Mouse (Mus musculus) hindbrain, embryonic 15.5 days (tissue): ENCODE data around the gene Gnaz. TPM values are rescaled to one million over a fixed set of nuclear protein-coding genes. Genes with fewer than 3 reads are reported as not detected.
A peak's percentile ranks its signal among the peaks of the same experiment; 100 is the strongest.

Experiments used
- ATAC-seq: fragments of 200-750 bp; cut with Nextera tagmentation; 2 replicates; pipeline ENCODE4 v1.8.0; 2017; ENCODE audit warnings: low read depth, moderate number of reproducible peaks, moderate TSS enrichment; ENCODE audit not compliant: low FRiP score
- H3K27ac ChIP-seq: fragments of 300-500 bp; sonication (generic); replicated peaks from 2 replicates; pipeline ENCODE4 v1.5.1; 2015; ENCODE audit warnings: mild to moderate bottlenecking, inconsistent platforms
- H3K27me3 ChIP-seq: fragments of 300-500 bp; sonication (generic); 2 replicates; pipeline ENCODE4 v1.6.1; 2015; ENCODE audit warnings: control low read depth, inconsistent platforms
- H3K36me3 ChIP-seq: fragments of 300-500 bp; sonication (generic); 2 replicates; pipeline ENCODE4 v1.6.1; 2015; ENCODE audit warnings: control low read depth, inconsistent platforms
- H3K4me1 ChIP-seq: fragments of 300-500 bp; sonication (generic); replicated peaks from 2 replicates; pipeline ENCODE4 v1.6.1; 2015; ENCODE audit warnings: control low read depth, inconsistent platforms
- H3K4me2 ChIP-seq: fragments of 300-500 bp; sonication (generic); 2 replicates; pipeline ENCODE4 v1.6.1; 2015; ENCODE audit warnings: moderate library complexity, mild to moderate bottlenecking, inconsistent platforms
- H3K4me3 ChIP-seq: fragments of 300-500 bp; sonication (generic); 2 replicates; pipeline ENCODE4 v1.5.1; 2015; ENCODE audit warnings: mild to moderate bottlenecking, inconsistent platforms
- H3K9ac ChIP-seq: fragments of 300-500 bp; sonication (generic); 2 replicates; pipeline ENCODE4 v1.6.1; 2015; ENCODE audit warnings: inconsistent platforms
- H3K9me3 ChIP-seq: fragments of 300-500 bp; sonication (generic); 2 replicates; pipeline ENCODE4 v1.6.1; 2016; ENCODE audit warnings: control low read depth, inconsistent platforms
- whole genome bisulfite sequencing: fragments of 180-500 bp; shearing (Covaris S2); methylation state at CpG from one replicate; pipeline ENCODE4 v1.1.7; 2015; 5-methylcytosine and 5-hydroxymethylcytosine counted together
- polyA plus RNA-seq: library from polyadenylated mRNA; unstranded; fragments of >200 nt; fragmentation: Nextera tagmentation; extraction: Ambion mirVana; gene quantifications from 2 replicates; pipeline ENCODE4 v1.2.1, GENCODE M21; 2015

Gnaz gene
- polyA plus RNA-seq, 1 experiment from 2014 or later, result 85.5 TPM

GRCm38 (mm10) chr10:75006889-75007662, 40.1 kb downstream of the Gnaz start:
- no peak overlapping the region for H3K9ac ChIP-seq
- 0 out of 2 replicates have a peak, but pooled peaks have one; percentile 15 for ATAC-seq

DNA sequence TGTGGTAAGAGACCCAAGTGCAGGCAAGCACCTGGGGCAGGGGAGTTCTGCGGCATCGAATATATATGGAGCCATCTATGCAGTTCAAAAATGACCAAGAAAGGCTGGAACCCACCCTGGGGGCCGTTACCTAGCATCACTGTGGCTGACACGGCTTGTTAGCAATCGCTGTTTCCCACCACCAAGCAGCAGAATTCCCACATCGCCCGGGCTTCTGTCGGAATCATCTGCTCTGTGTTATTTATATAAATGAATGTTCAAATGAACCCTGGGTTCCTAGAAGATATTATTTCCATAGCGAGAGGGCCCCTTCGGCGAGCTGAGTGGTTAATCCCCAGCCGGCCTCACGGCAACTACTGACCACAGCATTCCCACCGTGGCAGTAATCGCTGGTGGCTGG, 43.7 kb downstream of the Gnaz start:
- no peaks in the 10 kb centered on the region for H3K27me3 ChIP-seq
- no peak overlapping the region for H3K27ac ChIP-seq
- H3K36me3 ChIP-seq, result no peaks in the 10 kb centered on the region
- H3K4me2 ChIP-seq, result no peak overlapping the region
- H3K9me3 ChIP-seq, result no peaks in the 10 kb centered on the region
- no peak overlapping the region for H3K9ac ChIP-seq
- H3K4me3 ChIP-seq, result no peak overlapping the region
- H3K4me1 ChIP-seq, result peaks cover 31% of the 10 kb centered on the region
- ATAC-seq, result no peak
- 81% methylated on average over 15 of the region's 15 CpGs for WGBS

More at GRCm38 (mm10) chr10:75006889-75007662, 40.1 kb downstream of the Gnaz start:
- Histone ChIP-seq H3K4me1 (peaks cover 33% of the 10 kb centered on the region), H3K27ac (no peak overlapping the region; the same call in 1 of the 2 replicates), H3K36me3 (no peaks in the 10 kb centered on the region), H3K4me2 (no peak overlapping the region), H3K4me3 (no peak overlapping the region), H3K27me3 (no peaks in the 10 kb centered on the region), H3K9me3 (no peaks in the 10 kb centered on the region)
- WGBS, result 40% methylated on average over 8 of the region's 8 CpGs

DNA sequence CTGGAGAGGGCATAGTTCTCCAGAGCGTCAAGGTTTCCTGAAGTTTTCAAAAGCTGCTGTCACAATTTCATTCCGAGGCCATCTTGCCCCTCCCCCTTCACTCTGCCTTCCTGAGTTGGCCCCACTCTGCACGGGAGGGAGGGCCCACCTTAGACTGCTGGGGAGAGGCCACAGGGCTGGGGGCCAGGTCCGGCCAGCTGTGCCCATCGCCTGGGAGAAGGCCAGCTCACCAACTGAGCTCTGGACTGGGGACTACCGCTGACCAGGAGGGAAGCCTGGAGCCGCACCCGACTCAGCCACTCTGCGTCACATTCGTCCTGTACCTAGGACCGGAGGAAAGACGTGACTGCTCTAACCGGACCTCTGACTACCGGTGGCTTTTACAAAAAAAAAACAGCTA, 48.5 kb downstream of the Gnaz start:
- H3K9ac ChIP-seq, result no peak overlapping the region
- H3K4me1 ChIP-seq, result peaks cover 13% of the 10 kb centered on the region; the same call in 1 of the 2 replicates
- no peak overlapping the region for H3K27ac ChIP-seq
- 62% methylated on average over 14 of the region's 14 CpGs for WGBS
- H3K27me3 ChIP-seq, result no peaks in the 10 kb centered on the region
- H3K4me2 ChIP-seq, result no peak overlapping the region
- no peak for ATAC-seq
- H3K4me3 ChIP-seq, result no peak overlapping the region
- H3K36me3 ChIP-seq, result peaks cover 5% of the 10 kb centered on the region; the same call in 1 of the 2 replicates
- H3K9me3 ChIP-seq, result no peaks in the 10 kb centered on the region

GRCm38 (mm10) chr10:75016481-75016880, 49.5 kb downstream of the Gnaz start:
- ATAC-seq, result no peak
- Histone ChIP-seq H3K27me3 (no peaks in the 10 kb centered on the region), H3K9ac (no peak overlapping the region), H3K4me3 (no peak overlapping the region), H3K4me1 (0 out of 2 replicates have a peak, but pooled peaks cover 4% of the 10 kb centered on the region), H3K9me3 (no peaks in the 10 kb centered on the region), H3K4me2 (no peak overlapping the region), H3K36me3 (peaks cover 5% of the 10 kb centered on the region; the same call in 1 of the 2 replicates), H3K27ac (no peak overlapping the region)
- WGBS, result 64% methylated on average over 4 of the region's 4 CpGs

- H3K9ac ChIP-seq, result no peak overlapping the region
- no peak overlapping the region for H3K4me2 ChIP-seq
- no peak for ATAC-seq
- WGBS, result 73% methylated on average over 2 of the region's 2 CpGs
- 0 out of 2 replicates have a peak, but pooled peaks cover 2% of the 10 kb centered on the region for H3K4me1 ChIP-seq
- H3K27me3 ChIP-seq, result no peaks in the 10 kb centered on the region
- no peaks in the 10 kb centered on the region for H3K9me3 ChIP-seq
- H3K4me3 ChIP-seq, result no peak overlapping the region
- H3K27ac ChIP-seq, result no peak overlapping the region
- peaks cover 5% of the 10 kb centered on the region; the same call in 1 of the 2 replicates for H3K36me3 ChIP-seq
Observed at GRCm38 (mm10) chr10:75020271-75020670, 53.3 kb downstream of the Gnaz start.

DNA sequence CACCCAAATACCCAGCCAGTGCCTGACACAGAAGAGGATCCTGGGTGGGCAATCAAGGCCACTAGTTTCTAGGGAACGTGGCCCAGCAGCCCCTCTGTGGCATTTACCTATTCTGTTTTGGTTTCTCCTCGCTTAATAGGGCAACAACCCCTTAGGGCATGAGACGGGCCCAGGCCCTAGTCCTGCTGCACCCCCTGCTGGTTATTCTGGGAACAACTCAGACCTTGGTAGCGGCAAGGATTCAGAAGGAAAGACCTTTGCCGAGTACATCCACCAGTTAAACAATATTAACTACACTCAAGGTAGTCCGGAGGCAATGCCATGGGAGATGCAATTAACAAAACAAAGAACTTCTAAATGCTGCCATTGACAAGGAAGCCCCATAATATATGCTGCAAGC, 54.2 kb downstream of the Gnaz start:
- 13% methylated on average over 6 of the region's 6 CpGs for WGBS
- Histone ChIP-seq H3K36me3 (peaks cover 5% of the 10 kb centered on the region; the same call in 1 of the 2 replicates), H3K9ac (no peak overlapping the region), H3K4me1 (no peaks in the 10 kb centered on the region), H3K9me3 (no peaks in the 10 kb centered on the region), H3K4me3 (no peak overlapping the region), H3K27ac (no peak overlapping the region), H3K27me3 (no peaks in the 10 kb centered on the region), H3K4me2 (no peak overlapping the region)
- ATAC-seq, result 0 out of 2 replicates have a peak, but pooled peaks have one; percentile 40

GRCm38 (mm10) chr10:75026491-75026890, 59.5 kb downstream of the Gnaz start:
- no peak overlapping the region for H3K4me2 ChIP-seq
- no peak overlapping the region for H3K9ac ChIP-seq
- H3K4me1 ChIP-seq, result peaks cover 4% of the 10 kb centered on the region; the same call in 1 of the 2 replicates
- 38% methylated on average over 8 of the region's 8 CpGs for WGBS
- H3K9me3 ChIP-seq, result no peaks in the 10 kb centered on the region
- no peaks in the 10 kb centered on the region for H3K36me3 ChIP-seq
- H3K27ac ChIP-seq, result no peak overlapping the region
- no peak for ATAC-seq
- H3K27me3 ChIP-seq, result no peaks in the 10 kb centered on the region
- H3K4me3 ChIP-seq, result no peak overlapping the region

GRCm38 (mm10) chr10:75028743-75029142, 61.8 kb downstream of the Gnaz start:
- H3K27me3 ChIP-seq, result no peaks in the 10 kb centered on the region
- no peak overlapping the region for H3K4me2 ChIP-seq
- no peak for ATAC-seq
- H3K4me1 ChIP-seq, result peaks cover 20% of the 10 kb centered on the region
- no peaks in the 10 kb centered on the region for H3K36me3 ChIP-seq
- 91% methylated on average over 8 of the region's 8 CpGs for WGBS
- no peaks in the 10 kb centered on the region for H3K9me3 ChIP-seq
- H3K9ac ChIP-seq, result no peak overlapping the region
- H3K4me3 ChIP-seq, result no peak overlapping the region
- no peak overlapping the region for H3K27ac ChIP-seq

DNA sequence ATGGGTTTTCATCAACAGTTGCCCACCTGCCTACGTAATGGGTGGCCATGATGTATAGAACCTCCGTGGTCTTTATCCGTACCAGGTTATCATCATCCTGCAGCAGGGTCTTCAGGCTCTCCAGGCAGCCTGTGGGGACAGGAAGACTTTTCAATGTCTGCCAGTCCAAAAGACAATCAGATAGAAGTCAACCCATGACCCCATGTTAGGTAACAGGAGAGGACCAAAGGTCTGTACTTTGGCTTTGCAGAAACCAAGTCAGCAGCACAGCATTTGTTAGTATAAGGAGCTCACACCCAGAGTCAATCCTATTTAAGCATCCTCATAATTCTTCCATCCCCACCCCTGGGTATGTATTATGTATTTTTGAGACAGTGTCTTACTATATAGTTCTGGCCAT, 62.7 kb downstream of the Gnaz start:
- WGBS, result 95% methylated on average over 3 of the region's 3 CpGs
- no peaks in the 10 kb centered on the region for H3K9me3 ChIP-seq
- H3K9ac ChIP-seq, result no peak overlapping the region
- H3K27me3 ChIP-seq, result no peaks in the 10 kb centered on the region
- no peak overlapping the region for H3K27ac ChIP-seq
- peaks cover 20% of the 10 kb centered on the region for H3K4me1 ChIP-seq
- H3K4me3 ChIP-seq, result no peak overlapping the region
- ATAC-seq, result no peak
- no peak overlapping the region for H3K4me2 ChIP-seq
- H3K36me3 ChIP-seq, result no peaks in the 10 kb centered on the region

DNA sequence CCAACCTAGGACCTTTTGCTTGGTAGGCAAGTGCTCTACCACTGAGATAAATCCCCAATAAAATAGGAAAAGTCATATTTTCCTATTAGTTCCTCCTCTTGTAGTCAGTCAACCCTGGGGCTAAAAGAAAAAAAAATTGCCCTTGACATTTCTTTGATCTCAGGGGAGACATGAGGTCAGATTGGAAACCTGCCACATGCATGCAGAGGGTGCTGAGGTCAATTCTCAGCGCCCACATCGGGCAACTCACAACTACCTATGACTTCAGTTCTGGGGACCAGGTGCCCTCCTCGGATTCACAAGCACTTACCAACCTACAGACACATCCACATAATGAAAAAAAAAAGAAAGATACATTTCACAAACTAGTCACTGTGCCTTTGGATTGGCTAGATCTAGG, 63.3 kb downstream of the Gnaz start:
- WGBS, result 84% methylated on average over 3 of the region's 3 CpGs

DNA sequence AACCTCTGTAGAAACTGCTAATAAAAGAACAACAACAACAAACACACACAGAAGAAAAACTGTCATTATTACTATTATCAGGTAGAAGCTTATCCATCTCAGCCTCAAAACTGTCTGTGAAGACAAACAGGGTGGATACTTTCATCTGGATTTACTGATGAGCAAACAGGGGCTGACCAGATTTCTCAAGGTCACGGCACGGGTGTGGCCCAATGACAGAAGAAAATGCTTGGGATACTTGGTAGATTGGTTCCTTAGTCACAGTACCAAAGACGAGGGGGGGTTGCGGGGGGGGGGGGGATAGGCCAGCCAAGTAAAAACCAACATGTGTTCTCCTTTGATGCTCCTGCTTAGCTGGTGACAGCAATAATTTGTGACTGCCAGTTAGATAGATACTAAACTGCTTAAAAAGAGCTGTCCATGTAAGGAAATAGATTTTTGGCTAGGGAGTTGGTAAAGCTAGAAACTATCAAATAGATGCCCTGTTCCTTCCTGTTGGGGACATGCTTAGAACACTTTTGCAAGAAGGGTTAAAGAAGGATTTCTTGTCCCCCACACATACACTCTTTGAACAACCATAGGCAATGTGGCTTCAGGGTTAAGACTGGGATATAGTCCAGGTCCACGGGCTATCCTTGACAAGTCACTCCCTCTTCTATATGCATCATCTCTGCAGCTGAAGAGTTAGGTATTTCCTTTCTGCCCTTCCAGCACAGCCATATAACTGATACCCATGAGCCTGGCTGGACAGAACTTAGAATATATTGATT, 64.6 kb downstream of the Gnaz start:
- no peak overlapping the region for H3K4me2 ChIP-seq

More for the DNA sequence above, 63.3 kb downstream of the Gnaz start:
- H3K36me3 ChIP-seq, result no peaks in the 10 kb centered on the region
- no peak overlapping the region for H3K4me3 ChIP-seq
- no peak overlapping the region for H3K27ac ChIP-seq
- no peak for ATAC-seq
- H3K9me3 ChIP-seq, result no peaks in the 10 kb centered on the region
- peaks cover 20% of the 10 kb centered on the region for H3K4me1 ChIP-seq
- no peaks in the 10 kb centered on the region for H3K27me3 ChIP-seq
- H3K4me2 ChIP-seq, result no peak overlapping the region
- no peak overlapping the region for H3K9ac ChIP-seq

GRCm38 (mm10) chr10:75032395-75032794, 65.4 kb downstream of the Gnaz start, which contains the start of gene Rsph14:
Gene Rsph14, minus strand, starts transcription at chr10:75032586.
- Histone ChIP-seq H3K9me3 (no peaks in the 10 kb centered on the region), H3K27ac (peak within 1 kb of the TSS; percentile 70), H3K4me1 (peaks cover 34% of the 10 kb centered on the region), H3K9ac (no peak within 1 kb of the TSS), H3K36me3 (no peaks in the 10 kb centered on the region), H3K4me3 (peak within 1 kb of the TSS; percentile 12; the same call in 1 of the 2 replicates), H3K27me3 (no peaks in the 10 kb centered on the region), H3K4me2 (peak within 1 kb of the TSS; percentile 49)
- WGBS, result 11% methylated on average over 10 of the region's 10 CpGs
- ATAC-seq, result peak; percentile 55

More for the DNA sequence above, 64.6 kb downstream of the Gnaz start:
- no peak overlapping the region for H3K4me3 ChIP-seq
- H3K27ac ChIP-seq, result no peak overlapping the region
- ATAC-seq, result no peak
- H3K9me3 ChIP-seq, result no peaks in the 10 kb centered on the region
- peaks cover 26% of the 10 kb centered on the region for H3K4me1 ChIP-seq
- WGBS, result 65% methylated on average over 5 of the region's 5 CpGs
- no peaks in the 10 kb centered on the region for H3K27me3 ChIP-seq
- no peak overlapping the region for H3K9ac ChIP-seq
- no peaks in the 10 kb centered on the region for H3K36me3 ChIP-seq
